Mouse (Mus musculus): ENCODE results near the gene Hddc2.

Hddc2 gene

GRCm38 (mm10) chr10:31312865-31313848, at the start of gene Hddc2:
Gene Hddc2, plus strand, starts transcription at chr10:31313383.
- DNase-seq (ENCODE audit: low spot score) = peak; percentile 63

DNA sequence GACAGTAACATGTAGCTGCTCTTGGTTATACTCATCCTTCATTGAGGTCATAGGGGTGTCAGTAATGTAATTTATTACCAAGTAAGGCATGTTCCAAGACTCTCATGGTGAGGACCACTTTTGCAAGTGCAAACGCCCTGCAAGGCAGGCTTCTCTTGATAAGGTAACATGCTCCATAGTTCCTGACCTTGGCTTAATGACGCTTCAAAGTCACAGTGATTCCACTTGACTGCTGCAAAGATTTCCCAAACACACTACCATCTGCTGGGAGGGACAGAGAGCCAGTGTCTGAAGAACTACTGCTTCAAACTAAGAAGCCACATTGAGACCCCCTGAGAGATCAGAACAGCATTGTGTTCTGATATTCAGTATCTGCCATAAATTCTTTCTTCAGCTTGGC, 40.4 kb upstream of the Hddc2 start:
- no peak for DNase-seq (ENCODE audit: low spot score)

DNA sequence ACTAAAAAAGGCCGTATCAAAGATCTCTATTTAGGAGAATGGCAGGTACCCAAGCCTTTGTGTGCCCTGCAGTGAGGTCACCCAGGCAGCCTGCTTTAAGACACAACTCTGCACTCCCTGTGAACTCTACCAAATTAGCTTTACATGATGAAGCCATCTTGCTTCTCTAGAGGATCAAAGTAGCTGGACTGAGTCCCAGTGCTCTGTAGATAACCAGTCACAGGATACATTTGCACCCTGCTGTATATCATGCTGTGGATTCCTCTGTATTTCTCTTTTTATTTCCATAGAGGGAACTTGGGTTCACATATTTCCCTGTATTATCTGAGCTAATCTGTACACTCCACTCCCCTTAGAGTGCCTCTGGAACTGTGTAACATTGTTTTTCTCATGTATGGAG, 40.0 kb upstream of the Hddc2 start:
- no peak for DNase-seq (ENCODE audit: low spot score)

DNA sequence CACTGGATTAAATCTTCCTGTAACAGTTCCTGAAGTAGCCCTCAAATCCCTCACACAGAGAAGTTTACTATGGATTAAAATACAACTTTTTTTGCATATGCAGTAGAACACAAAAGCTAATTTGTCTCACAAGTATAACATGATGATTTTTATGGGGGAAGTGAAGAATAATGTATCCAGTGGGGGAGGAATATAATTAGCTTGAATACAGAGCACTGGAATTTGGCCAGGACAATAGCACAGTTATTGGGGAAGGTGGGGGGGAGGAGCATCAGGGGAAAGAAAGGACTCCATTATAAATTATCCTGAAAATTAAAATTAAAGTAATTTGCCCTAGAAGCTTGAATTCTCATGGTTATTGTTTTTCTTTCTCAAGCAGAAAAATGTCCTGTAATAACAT, 25.4 kb upstream of the Hddc2 start:
- DNase-seq (ENCODE audit: low spot score) = no peak

GRCm38 (mm10) chr10:31288697-31289390, 24.3 kb upstream of the Hddc2 start:
- DNase-seq (ENCODE audit: low spot score) = no peak

- DNase-seq (ENCODE audit: low spot score) = no peak
Observed at GRCm38 (mm10) chr10:31295705-31296104, 17.5 kb upstream of the Hddc2 start.

- DNase-seq (ENCODE audit: low spot score) = no peak
Observed at GRCm38 (mm10) chr10:31296458-31296857, 16.7 kb upstream of the Hddc2 start.

- DNase-seq (ENCODE audit: low spot score) = no peak
Observed at GRCm38 (mm10) chr10:31297106-31297505, 16.1 kb upstream of the Hddc2 start.

GRCm38 (mm10) chr10:31298263-31298662, 14.9 kb upstream of the Hddc2 start:
- DNase-seq (ENCODE audit: low spot score) = no peak

- peak; percentile 30 for DNase-seq (ENCODE audit: low spot score)
Observed at GRCm38 (mm10) chr10:31298921-31299574, 14.1 kb upstream of the Hddc2 start.

- DNase-seq (ENCODE audit: low spot score) = no peak
Observed at GRCm38 (mm10) chr10:31300292-31300691, 12.9 kb upstream of the Hddc2 start.

GRCm38 (mm10) chr10:31303446-31303845, 9.7 kb upstream of the Hddc2 start:
- no peak for DNase-seq (ENCODE audit: low spot score)

DNA sequence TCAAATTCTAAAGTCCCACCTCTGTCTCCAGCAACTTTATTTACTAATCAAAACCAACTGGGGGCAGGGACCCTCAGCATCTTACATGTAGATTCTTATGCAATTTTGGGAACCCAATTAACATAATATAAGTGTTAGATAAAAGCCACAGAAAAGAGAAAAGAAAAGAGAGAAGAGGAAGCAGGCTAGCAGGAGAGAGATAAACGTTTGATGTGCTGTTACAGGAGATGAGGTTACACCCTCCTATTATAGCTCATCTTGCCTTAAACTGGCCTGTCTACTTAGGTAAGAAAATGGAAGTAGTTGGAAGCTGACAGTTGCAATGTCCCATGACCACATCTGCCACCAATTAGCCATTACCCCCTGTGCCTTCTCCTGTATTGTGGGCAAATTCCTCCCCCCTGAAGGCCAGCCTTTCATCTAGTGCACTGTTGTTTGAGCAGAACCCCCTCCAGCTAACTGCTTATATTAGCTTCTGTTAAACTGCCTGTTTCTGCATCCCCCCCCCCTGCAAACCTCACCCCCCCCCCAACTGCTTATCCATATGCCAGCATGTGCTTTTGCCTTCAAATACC, 6.1 kb upstream of the Hddc2 start:
- DNase-seq (ENCODE audit: low spot score) = no peak

DNA sequence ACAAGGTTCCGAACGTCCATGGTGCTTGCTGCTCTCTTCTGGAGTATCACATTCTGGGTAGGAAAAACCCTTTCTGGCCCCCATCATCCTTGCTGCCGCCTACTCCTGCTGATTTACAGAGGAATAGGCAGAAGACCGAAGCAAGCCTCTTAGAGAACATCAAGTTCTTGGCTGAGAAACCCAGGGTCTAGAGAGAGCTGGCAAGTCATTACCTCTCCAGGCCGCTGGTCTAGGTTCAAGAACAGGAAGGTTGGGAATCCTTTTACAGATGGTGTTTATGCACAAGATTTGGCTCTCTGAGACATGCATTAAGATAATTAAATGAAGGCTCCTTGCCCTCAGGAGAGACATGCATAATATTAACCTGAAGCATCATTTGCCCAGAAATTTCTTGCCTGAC, 5.3 kb downstream of the Hddc2 start:
- DNase-seq (ENCODE audit: low spot score) = no peak

- DNase-seq (ENCODE audit: low spot score) = no peak
Observed at GRCm38 (mm10) chr10:31329436-31329835, 16.3 kb downstream of the Hddc2 start.

GRCm38 (mm10) chr10:31330286-31330962, 17.2 kb downstream of the Hddc2 start:
- DNase-seq (ENCODE audit: low spot score) = no peak

DNA sequence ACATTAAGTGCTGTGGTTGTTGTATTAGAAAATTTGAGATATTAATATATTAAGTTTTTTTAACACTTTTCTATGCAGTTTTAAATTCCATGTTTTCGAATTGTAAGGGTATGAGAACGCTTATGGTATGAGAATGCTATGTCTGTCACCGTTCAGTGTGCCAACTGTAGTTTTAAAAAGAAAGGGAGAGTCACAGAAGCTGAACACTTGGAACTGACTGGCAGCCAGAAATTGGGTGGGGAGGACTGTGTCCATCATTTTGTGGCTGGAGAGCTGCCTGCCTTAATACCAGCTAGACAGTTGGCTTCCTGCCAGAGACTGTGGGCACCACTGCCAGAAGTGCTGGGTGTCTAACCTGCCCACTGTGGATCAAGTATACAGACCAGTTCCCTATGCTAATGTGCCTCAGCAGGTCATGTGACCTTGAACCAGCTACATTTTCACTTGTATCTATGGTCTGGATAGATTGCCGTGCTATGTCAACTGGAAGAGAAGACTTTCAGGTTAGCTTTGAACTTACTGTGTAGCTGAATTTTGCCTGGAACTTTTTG, 18.1 kb downstream of the Hddc2 start:
- DNase-seq (ENCODE audit: low spot score) = no peak

- no peak for DNase-seq (ENCODE audit: low spot score)
Observed at GRCm38 (mm10) chr10:31336432-31336831, 23.2 kb downstream of the Hddc2 start.

- no peak for DNase-seq (ENCODE audit: low spot score)
Observed at GRCm38 (mm10) chr10:31346401-31346800, 33.2 kb downstream of the Hddc2 start.

- no peak for DNase-seq (ENCODE audit: low spot score)
Observed at GRCm38 (mm10) chr10:31351056-31351455, 37.9 kb downstream of the Hddc2 start.

DNA sequence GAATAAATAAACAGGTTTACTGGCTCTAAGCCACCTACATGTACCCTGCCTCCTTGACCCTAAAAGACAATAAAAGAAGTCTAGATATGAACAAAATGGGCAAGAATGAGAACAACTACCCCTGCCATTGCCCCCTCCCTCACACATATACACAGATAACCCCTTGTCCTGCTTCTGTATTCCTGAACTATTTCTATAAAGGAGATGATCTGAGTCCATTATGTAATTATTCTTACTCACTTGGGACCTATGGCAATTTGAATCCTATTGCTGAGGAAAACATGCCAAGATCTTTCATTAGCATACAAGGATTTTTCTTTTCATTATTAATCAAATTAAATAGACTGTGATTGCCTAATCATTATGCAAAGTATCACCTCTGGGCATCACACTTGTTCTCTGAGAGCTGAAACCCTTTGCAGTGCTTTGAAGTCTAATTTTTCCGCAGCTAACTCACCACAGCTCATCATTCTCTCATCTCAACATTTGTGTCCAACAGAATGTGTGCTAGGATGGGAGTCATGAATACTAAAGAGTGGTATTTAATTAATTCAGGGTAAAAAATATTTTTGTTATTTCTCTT, 39.8 kb downstream of the Hddc2 start:
- no peak for DNase-seq (ENCODE audit: low spot score)

Data from urinary bladder, postnatal 25 days (tissue).